Mouse (Mus musculus): Measurements from ENCODE around the gene Nat8l. TPM values are rescaled to one million over a fixed set of nuclear protein-coding genes. Genes with fewer than 3 reads are reported as not detected.

The Nat8l gene
- polyA plus RNA-seq, 1 experiment from 2014 or later = 0.14 TPM

GRCm38 (mm10) chr5:33999466-34000090 is 3.8 kb downstream of the Nat8l start:
- no peaks in the 10 kb centered on the region for H3K36me3 ChIP-seq (replicated peaks; ENCODE audit: insufficient read depth, low read length)
- DNase-seq (peak; percentile 60), ATAC-seq (peak; percentile 73)
- no peak overlapping the region for H3K4me3 ChIP-seq (ENCODE audit: low read depth, low read length)
- peaks cover 46% of the 10 kb centered on the region for H3K27me3 ChIP-seq (ENCODE audit: insufficient read depth, low read length)
- H3K27ac ChIP-seq (ENCODE audit: low read depth) = no peak overlapping the region
- 70% methylated on average over 6 of the region's 6 CpGs for WGBS (ENCODE audit: insufficient replicate concordance)
- no peaks in the 10 kb centered on the region for H3K9me3 ChIP-seq (ENCODE audit: low read length)
- peaks cover 17% of the 10 kb centered on the region; the same call in 1 of the 2 replicates for H3K4me1 ChIP-seq (ENCODE audit: insufficient read depth)
- H3K9ac ChIP-seq (replicated peaks) = no peak overlapping the region
- TF ChIP-seq CTCF (IDR thresholded peaks at IDR 0.05; ENCODE audit: low read depth) (no peak), EP300 (IDR thresholded peaks at IDR 0.05; ENCODE audit: low read depth) (no peak)
- H3K4me2 ChIP-seq (ENCODE audit: low read depth, low read length) = no peak overlapping the region

- Histone ChIP-seq H3K4me1 (ENCODE audit: insufficient read depth) (peaks cover 14% of the 10 kb centered on the region; the same call in 1 of the 2 replicates), H3K9ac (replicated peaks) (no peak overlapping the region), H3K27me3 (ENCODE audit: insufficient read depth, low read length) (peaks cover 33% of the 10 kb centered on the region), H3K36me3 (replicated peaks; ENCODE audit: insufficient read depth, low read length) (no peaks in the 10 kb centered on the region), H3K4me3 (ENCODE audit: low read depth, low read length) (no peak overlapping the region), H3K27ac (ENCODE audit: low read depth) (no peak overlapping the region), H3K9me3 (ENCODE audit: low read length) (no peaks in the 10 kb centered on the region), H3K4me2 (ENCODE audit: low read depth, low read length) (no peak overlapping the region)
- TF ChIP-seq CTCF (IDR thresholded peaks at IDR 0.05; ENCODE audit: low read depth) = no peak
- no peak for TF ChIP-seq EP300 (IDR thresholded peaks at IDR 0.05; ENCODE audit: low read depth)
- ATAC-seq (no peak), DNase-seq (no peak)
- WGBS (ENCODE audit: insufficient replicate concordance) = 85% methylated on average over 25 of the region's 25 CpGs
Observed at GRCm38 (mm10) chr5:34000809-34001208, 5.0 kb downstream of the Nat8l start.

GRCm38 (mm10) chr5:34001401-34001800 is 5.6 kb downstream of the Nat8l start:
- no peaks in the 10 kb centered on the region for H3K9me3 ChIP-seq (ENCODE audit: low read length)
- no peaks in the 10 kb centered on the region for H3K36me3 ChIP-seq (replicated peaks; ENCODE audit: insufficient read depth, low read length)
- ATAC-seq (no peak), DNase-seq (no peak)
- peaks cover 12% of the 10 kb centered on the region; the same call in 1 of the 2 replicates for H3K4me1 ChIP-seq (ENCODE audit: insufficient read depth)
- H3K9ac ChIP-seq (replicated peaks) = no peak overlapping the region
- H3K4me2 ChIP-seq (ENCODE audit: low read depth, low read length) = no peak overlapping the region
- TF ChIP-seq CTCF (IDR thresholded peaks at IDR 0.05; ENCODE audit: low read depth) (no peak), EP300 (IDR thresholded peaks at IDR 0.05; ENCODE audit: low read depth) (no peak)
- H3K4me3 ChIP-seq (ENCODE audit: low read depth, low read length) = no peak overlapping the region
- WGBS (ENCODE audit: insufficient replicate concordance) = 80% methylated on average over 1 of the region's 1 CpGs
- no peak overlapping the region for H3K27ac ChIP-seq (ENCODE audit: low read depth)
- peaks cover 27% of the 10 kb centered on the region for H3K27me3 ChIP-seq (ENCODE audit: insufficient read depth, low read length)

GRCm38 (mm10) chr5:34002636-34003035 is 6.9 kb downstream of the Nat8l start:
- Histone ChIP-seq H3K4me2 (ENCODE audit: low read depth, low read length) (no peak overlapping the region), H3K36me3 (replicated peaks; ENCODE audit: insufficient read depth, low read length) (no peaks in the 10 kb centered on the region), H3K9me3 (ENCODE audit: low read length) (no peaks in the 10 kb centered on the region), H3K27ac (ENCODE audit: low read depth) (no peak overlapping the region), H3K4me3 (ENCODE audit: low read depth, low read length) (no peak overlapping the region), H3K4me1 (ENCODE audit: insufficient read depth) (0 out of 2 replicates have a peak, but pooled peaks cover 3% of the 10 kb centered on the region), H3K27me3 (ENCODE audit: insufficient read depth, low read length) (peaks cover 19% of the 10 kb centered on the region), H3K9ac (replicated peaks) (no peak overlapping the region)
- TF ChIP-seq CTCF (IDR thresholded peaks at IDR 0.05; ENCODE audit: low read depth) (no peak), EP300 (IDR thresholded peaks at IDR 0.05; ENCODE audit: low read depth) (no peak)
- 78% methylated on average over 4 of the region's 4 CpGs for WGBS (ENCODE audit: insufficient replicate concordance)
- no peak for ATAC-seq
- DNase-seq = no peak

- no peak for TF ChIP-seq CTCF (IDR thresholded peaks at IDR 0.05; ENCODE audit: low read depth)
- ATAC-seq = no peak
- H3K9ac ChIP-seq (replicated peaks) = no peak overlapping the region
- no peaks in the 10 kb centered on the region for H3K36me3 ChIP-seq (replicated peaks; ENCODE audit: insufficient read depth, low read length)
- 0 out of 2 replicates have a peak, but pooled peaks cover 2% of the 10 kb centered on the region for H3K27me3 ChIP-seq (ENCODE audit: insufficient read depth, low read length)
- DNase-seq = no peak
- no peak overlapping the region for H3K4me2 ChIP-seq (ENCODE audit: low read depth, low read length)
- no peaks in the 10 kb centered on the region for H3K9me3 ChIP-seq (ENCODE audit: low read length)
- no peak overlapping the region for H3K4me3 ChIP-seq (ENCODE audit: low read depth, low read length)
- no peak overlapping the region for H3K27ac ChIP-seq (ENCODE audit: low read depth)
- 64% methylated on average over 5 of the region's 5 CpGs for WGBS (ENCODE audit: insufficient replicate concordance)
- 0 out of 2 replicates have a peak, but pooled peaks cover 3% of the 10 kb centered on the region for H3K4me1 ChIP-seq (ENCODE audit: insufficient read depth)
Observed at GRCm38 (mm10) chr5:34004618-34005017, 8.8 kb downstream of the Nat8l start.

- TF ChIP-seq CTCF (IDR thresholded peaks at IDR 0.05; ENCODE audit: low read depth) (no peak), EP300 (IDR thresholded peaks at IDR 0.05; ENCODE audit: low read depth) (no peak)
- H3K4me2 ChIP-seq (ENCODE audit: low read depth, low read length) = no peak overlapping the region
- 77% methylated on average over 4 of the region's 4 CpGs for WGBS (ENCODE audit: insufficient replicate concordance)
- H3K36me3 ChIP-seq (replicated peaks; ENCODE audit: insufficient read depth, low read length) = no peaks in the 10 kb centered on the region
- no peaks in the 10 kb centered on the region for H3K9me3 ChIP-seq (ENCODE audit: low read length)
- ATAC-seq = no peak
- H3K9ac ChIP-seq (replicated peaks) = no peak overlapping the region
- H3K4me1 ChIP-seq (ENCODE audit: insufficient read depth) = no peaks in the 10 kb centered on the region
- no peak overlapping the region for H3K4me3 ChIP-seq (ENCODE audit: low read depth, low read length)
- no peak overlapping the region for H3K27ac ChIP-seq (ENCODE audit: low read depth)
- no peak for DNase-seq
- H3K27me3 ChIP-seq (ENCODE audit: insufficient read depth, low read length) = no peaks in the 10 kb centered on the region
Observed at GRCm38 (mm10) chr5:34006832-34007231, 11.0 kb downstream of the Nat8l start.

Data from liver, postnatal 0 days (tissue).